Mouse (Mus musculus): ENCODE data around the gene Bcl7c. TPM values are rescaled to one million over a fixed set of nuclear protein-coding genes. Genes with fewer than 3 reads are reported as not detected.
"Not testable (repeated sequence)": the region's sequence is repeated elsewhere in the genome, so short reads cannot be mapped to it uniquely, and the experiment has no call there.

The Bcl7c gene
- total RNA-seq, 2 experiments from 2014 or later = 32.7 to 39.9 TPM

GRCm38 (mm10) chr7:127712461-127713385 lies 4.0 kb upstream of the Bcl7c start, which contains the start of gene Ctf1:
Gene Ctf1, plus strand, starts transcription at chr7:127712736.
- no peak for TF ChIP-seq CTCF (IDR thresholded peaks at IDR 0.05)
- intact Hi-C loops (cut with DNase I) = no loop called here
- H3K4me3 ChIP-seq = peak within 1 kb of the TSS; percentile 37
- DNase-seq (ENCODE audit: extremely low spot score in 1 of 2, low spot score in 2 of 2) = peak; percentile 65 to 71
- no peak within 1 kb of the TSS; the same call in 1 of the 2 replicates for H3K27ac ChIP-seq

DNA sequence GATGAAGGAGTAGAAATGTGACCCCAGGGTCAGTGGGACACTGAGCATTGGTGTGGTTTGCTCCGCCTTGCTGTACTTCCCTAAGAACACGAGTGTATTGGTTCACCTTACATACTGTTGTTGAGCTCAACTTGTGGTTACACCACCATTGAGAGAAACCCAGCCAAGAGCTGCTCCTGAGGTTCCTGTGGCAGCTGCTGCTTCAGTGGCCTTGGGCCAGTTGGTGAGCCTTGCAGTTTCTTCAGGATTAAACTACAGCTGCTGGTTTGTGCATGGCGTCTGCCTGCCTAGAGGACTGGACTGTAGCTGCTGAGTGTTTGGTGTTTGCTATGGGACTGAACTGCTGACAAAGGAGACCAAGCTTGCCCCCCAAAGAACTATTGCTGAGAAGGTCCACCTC lies 2.7 kb upstream of the Bcl7c start:
- no peak for TF ChIP-seq CTCF (IDR thresholded peaks at IDR 0.05)
- intact Hi-C loops (cut with DNase I) = no loop called here
- Histone ChIP-seq H3K27ac (no peak overlapping the region), H3K4me3 (no peak overlapping the region)
- DNase-seq (ENCODE audit: extremely low spot score in 1 of 2, low spot score in 2 of 2) = no peak

DNA sequence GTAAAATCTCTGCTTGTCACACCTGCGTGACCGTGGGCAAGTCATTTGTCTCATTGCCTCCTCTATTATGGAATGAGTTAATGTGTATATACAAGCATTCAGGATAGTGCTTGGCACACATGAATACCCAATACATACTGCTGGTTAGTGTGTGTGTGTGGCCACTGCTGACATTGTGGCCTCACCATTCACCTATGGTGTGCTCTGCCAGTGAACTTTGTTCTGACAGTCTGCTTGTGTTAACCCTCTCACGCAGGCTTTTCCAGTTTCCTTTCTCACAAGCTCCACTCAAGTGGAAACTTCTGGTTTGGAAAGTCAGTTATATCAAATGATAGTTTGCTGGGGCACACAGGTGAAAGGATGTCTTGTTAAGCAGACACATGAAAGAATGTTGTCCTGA lies 2.3 kb upstream of the Bcl7c start:
- no peak for TF ChIP-seq CTCF (IDR thresholded peaks at IDR 0.05)
- no peak for DNase-seq (ENCODE audit: extremely low spot score in 1 of 2, low spot score in 2 of 2)
- intact Hi-C loops (cut with DNase I) = no loop called here
- Histone ChIP-seq H3K4me3 (no peak overlapping the region), H3K27ac (no peak overlapping the region)

DNA sequence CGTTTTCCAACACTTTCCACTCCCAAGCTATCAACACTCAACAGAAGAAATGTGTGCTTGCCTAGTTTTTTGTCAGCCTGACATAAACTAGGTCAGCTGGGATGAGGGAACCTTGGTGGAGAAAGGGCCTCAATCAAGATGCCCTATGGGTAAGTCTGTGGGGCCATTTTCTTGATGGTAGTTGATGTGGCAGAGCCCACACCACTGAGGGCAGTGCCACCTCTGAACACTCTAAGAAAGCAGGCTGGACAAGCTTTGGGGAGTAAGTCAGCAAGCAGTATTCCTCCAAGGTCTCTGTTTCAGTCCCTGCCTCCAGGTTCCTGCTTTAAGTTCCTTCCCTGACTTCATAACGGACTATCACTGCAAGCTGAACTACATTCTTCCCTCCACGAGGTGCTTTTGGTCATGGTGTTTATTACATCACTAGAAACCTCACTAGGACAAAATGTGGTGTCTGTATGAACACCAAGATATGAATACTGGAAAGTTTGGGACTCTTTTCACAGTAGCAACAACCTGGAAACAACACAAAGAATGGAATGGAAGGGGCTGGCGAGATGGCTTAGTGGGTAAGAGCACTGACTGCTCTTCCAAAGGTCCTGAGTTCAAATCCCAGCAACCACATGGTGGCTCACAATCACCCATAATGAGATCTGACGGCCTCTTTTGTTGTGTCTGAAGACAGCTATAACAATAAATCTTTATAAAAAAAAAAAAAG lies 687 bp upstream of the Bcl7c start:
- intact Hi-C loops (cut with DNase I) = loop anchor here (2.0 kb wide), 1 partner anchor 15 kb away; no protein-coding TSS in a partner anchor
- H3K27ac ChIP-seq = no peak overlapping the region

GRCm38 (mm10) chr7:127707957-127708206 lies 851 bp downstream of the Bcl7c start:
- H3K4me3 ChIP-seq = peak overlapping the region; percentile 92
- TF ChIP-seq CTCF (IDR thresholded peaks at IDR 0.05) = no peak
- DNase-seq (ENCODE audit: extremely low spot score in 1 of 2, low spot score in 2 of 2) = no peak
- intact Hi-C loops (cut with DNase I) = loop anchor here (1.0 to 2.0 kb wide), 2 partner anchors 13 to 33 kb away; no protein-coding TSS in a partner anchor
- H3K27ac ChIP-seq = peak overlapping the region; percentile 92

More for the DNA sequence above, 687 bp upstream of the Bcl7c start:
- peak overlapping the region; percentile 92 for H3K4me3 ChIP-seq
- DNase-seq (ENCODE audit: extremely low spot score in 1 of 2, low spot score in 2 of 2) = no peak
- TF ChIP-seq CTCF (IDR thresholded peaks at IDR 0.05) = no peak

- intact Hi-C loops (cut with DNase I) = no loop called here
- Histone ChIP-seq H3K4me3 (peak overlapping the region; percentile 92), H3K27ac (peak overlapping the region; percentile 92)
- TF ChIP-seq CTCF (IDR thresholded peaks at IDR 0.05) = no peak
- no peak for DNase-seq (ENCODE audit: extremely low spot score in 1 of 2, low spot score in 2 of 2)
Measured at GRCm38 (mm10) chr7:127707045-127707956, 1.4 kb downstream of the Bcl7c start.

- no peak for DNase-seq (ENCODE audit: extremely low spot score in 1 of 2, low spot score in 2 of 2)
- intact Hi-C loops (cut with DNase I) = no loop called here
Measured at GRCm38 (mm10) chr7:127705706-127706105, 3.0 kb downstream of the Bcl7c start.

DNA sequence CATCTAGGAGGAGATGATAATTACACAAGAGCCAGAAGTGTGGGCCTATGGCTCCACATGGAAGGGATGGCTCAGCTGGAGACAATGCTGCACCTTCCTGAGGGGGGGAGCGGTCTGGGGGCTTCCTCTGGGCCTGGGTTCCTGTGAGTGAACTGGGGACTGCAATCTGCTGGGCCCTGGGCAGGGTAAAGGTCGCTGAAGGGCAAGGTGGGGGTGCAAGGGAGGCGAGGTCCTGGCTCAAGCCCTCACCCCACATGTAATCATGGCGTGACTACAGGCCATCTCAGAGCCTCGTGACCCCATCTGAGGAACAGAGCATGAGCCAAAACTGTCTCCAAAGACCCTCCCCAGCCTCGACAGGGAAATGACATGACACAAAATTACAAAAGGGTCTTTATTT lies 4.1 kb downstream of the Bcl7c start:
- no peak for DNase-seq (ENCODE audit: extremely low spot score in 1 of 2, low spot score in 2 of 2)
- TF ChIP-seq CTCF (IDR thresholded peaks at IDR 0.05) = no peak
- H3K4me3 ChIP-seq = no peak overlapping the region
- H3K27ac ChIP-seq = no peak overlapping the region
- intact Hi-C loops (cut with DNase I) = no loop called here

More at GRCm38 (mm10) chr7:127705706-127706105, 3.0 kb downstream of the Bcl7c start:
- Histone ChIP-seq H3K27ac (no peak overlapping the region), H3K4me3 (no peak overlapping the region)
- no peak for TF ChIP-seq CTCF (IDR thresholded peaks at IDR 0.05)

GRCm38 (mm10) chr7:127703561-127704178 lies 5.1 kb downstream of the Bcl7c start:
- no peak overlapping the region for H3K4me3 ChIP-seq
- intact Hi-C loops (cut with DNase I) = no loop called here
- no peak for TF ChIP-seq CTCF (IDR thresholded peaks at IDR 0.05)
- no peak for DNase-seq (ENCODE audit: extremely low spot score in 1 of 2, low spot score in 2 of 2)
- no peak overlapping the region for H3K27ac ChIP-seq

- intact Hi-C loops (cut with DNase I) = no loop called here
- Histone ChIP-seq H3K4me3 (no peak overlapping the region), H3K27ac (no peak overlapping the region)
- no peak for TF ChIP-seq CTCF (IDR thresholded peaks at IDR 0.05)
- no peak for DNase-seq (ENCODE audit: extremely low spot score in 1 of 2, low spot score in 2 of 2)
Measured at GRCm38 (mm10) chr7:127700712-127701331, 7.9 kb downstream of the Bcl7c start.

- intact Hi-C loops (cut with DNase I) = no loop called here
- TF ChIP-seq CTCF (IDR thresholded peaks at IDR 0.05) = no peak
- Histone ChIP-seq H3K27ac (no peak overlapping the region), H3K4me3 (no peak overlapping the region)
- no peak for DNase-seq (ENCODE audit: extremely low spot score in 1 of 2, low spot score in 2 of 2)
Measured at GRCm38 (mm10) chr7:127698986-127699385, 9.7 kb downstream of the Bcl7c start.

DNA sequence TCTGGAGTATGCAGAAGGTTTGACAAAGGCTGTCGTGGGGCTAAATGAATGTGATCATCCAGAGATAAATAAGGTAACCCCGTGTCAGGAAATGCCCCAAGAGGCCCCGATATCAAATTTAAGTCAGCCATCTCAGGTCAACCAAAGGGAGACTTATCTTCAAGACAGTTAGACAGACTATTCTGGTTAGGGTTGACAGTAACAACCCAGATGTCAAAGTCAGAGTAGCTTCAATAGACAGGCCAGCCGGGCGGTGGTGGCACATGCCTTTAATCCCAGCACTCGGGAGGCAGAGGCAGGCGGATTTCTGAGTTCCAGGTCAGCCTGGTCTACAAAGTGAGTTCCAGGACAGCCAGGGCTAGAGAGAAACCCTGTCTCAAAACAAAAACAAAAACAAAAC lies 15.0 kb downstream of the Bcl7c start:
- not testable (repeated sequence) for DNase-seq (ENCODE audit: extremely low spot score in 1 of 2, low spot score in 2 of 2); H3K4me3 ChIP-seq; H3K27ac ChIP-seq
- intact Hi-C loops (cut with DNase I) = loop anchor here (2.0 kb wide), 1 partner anchor 15 kb away; the partner anchor contains the start of gene Bcl7c
